Mouse (Mus musculus) ES-E14 (cell line): Measurements from ENCODE around the gene Rnf43.

Source experiments
- CHD2 ChIP-seq: IDR thresholded peaks from 2 replicates; pipeline ENCODE4 v1.6.1; 2014; ENCODE audit warnings: mild to moderate bottlenecking, low read depth, low read length, inconsistent platforms
- HCFC1 ChIP-seq: IDR thresholded peaks from 2 replicates; pipeline ENCODE4 v1.6.1; 2012; ENCODE audit warnings: low read length, inconsistent platforms, borderline replicate concordance; ENCODE audit not compliant: insufficient read depth
- ZC3H11A ChIP-seq: IDR thresholded peaks from 2 replicates; pipeline ENCODE4 v1.6.1; 2012; ENCODE audit warnings: low read depth, mild to moderate bottlenecking, inconsistent platforms, low read length, borderline replicate concordance
- ZNF384 ChIP-seq: IDR thresholded peaks from 2 replicates; pipeline ENCODE4 v1.6.1; 2012; ENCODE audit warnings: low read depth, low read length, inconsistent platforms

DNA sequence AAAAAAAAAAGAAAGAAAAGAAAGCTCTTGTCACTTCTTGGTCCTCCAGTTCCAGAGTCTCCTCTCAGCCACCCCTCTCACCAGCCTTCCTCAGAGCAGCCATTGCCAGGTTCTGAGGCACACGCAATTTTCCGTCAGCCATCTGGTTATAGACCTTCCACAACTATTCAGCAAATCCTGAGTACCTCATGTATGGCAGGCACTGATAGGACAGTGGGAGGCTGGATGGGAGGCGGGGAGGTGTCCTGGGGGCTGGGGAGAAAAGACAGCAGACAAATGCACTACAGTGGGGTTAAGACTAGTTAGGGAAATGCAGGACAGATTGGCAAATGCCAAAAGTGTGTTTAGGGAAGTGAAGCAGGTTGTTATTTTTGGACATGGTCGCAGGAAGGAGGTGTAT lies 49.7 kb downstream of the Rnf43 start:
- TF ChIP-seq ZNF384: no peak
- no peak for TF ChIP-seq ZC3H11A
- no peak for TF ChIP-seq HCFC1
- no peak for TF ChIP-seq CHD2
